Mouse (Mus musculus) left cerebral cortex, adult 8-10 months (tissue): ENCODE data around the gene Tbx2. TPM values are rescaled to one million over a fixed set of nuclear protein-coding genes. Genes with fewer than 3 reads are reported as not detected.

Source experiments
- DNase-seq, 2 experiments: peaks; one replicate each; pipeline ENCODE4 v3.0.0; 2022; ENCODE audit warnings: low spot score in 2 of 2
- total RNA-seq, 4 experiments: library from RNA; stranded (reverse); gene quantifications; 2 replicates each; pipeline ENCODE4 v1.2.4; 2022

Tbx2 gene
- total RNA-seq, 4 experiments from 2014 or later: 1.8 to 2.3 (median 2.0) TPM

DNA sequence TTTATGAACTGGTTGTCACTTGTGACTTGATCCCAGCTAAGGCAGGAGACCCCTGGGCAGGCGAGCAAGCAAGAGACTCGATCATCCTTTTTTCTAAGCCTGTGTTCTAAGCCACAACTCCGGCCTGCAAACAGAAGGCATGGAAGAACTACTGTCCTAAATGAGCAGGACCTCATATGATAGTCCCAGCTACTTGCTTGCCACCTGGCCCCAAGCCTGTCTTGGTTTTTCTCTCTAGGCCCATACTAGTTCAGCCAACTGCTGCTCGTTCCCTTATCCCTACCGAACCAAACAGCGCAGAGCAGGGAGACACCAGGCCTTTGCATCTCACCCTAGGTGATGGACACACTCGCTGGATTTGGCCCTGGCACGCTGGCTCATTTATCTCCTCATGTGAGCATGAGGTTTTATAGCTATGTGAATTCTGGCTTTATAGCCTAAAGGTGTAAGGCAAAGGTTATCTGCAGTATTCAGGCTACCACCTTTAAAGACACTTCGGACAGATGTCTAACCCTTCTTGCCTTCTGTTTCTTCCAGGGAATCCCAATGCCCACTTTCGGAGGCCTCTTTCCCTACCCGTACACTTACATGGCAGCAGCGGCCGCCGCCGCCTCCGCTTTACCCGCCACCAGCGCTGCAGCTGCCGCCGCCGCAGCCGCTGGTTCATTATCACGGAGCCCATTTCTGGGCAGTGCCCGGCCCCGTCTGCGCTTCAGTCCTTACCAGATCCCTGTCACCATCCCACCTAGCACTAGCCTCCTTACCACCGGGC, 7.9 kb downstream of the Tbx2 start:
- no peak for DNase-seq

DNA sequence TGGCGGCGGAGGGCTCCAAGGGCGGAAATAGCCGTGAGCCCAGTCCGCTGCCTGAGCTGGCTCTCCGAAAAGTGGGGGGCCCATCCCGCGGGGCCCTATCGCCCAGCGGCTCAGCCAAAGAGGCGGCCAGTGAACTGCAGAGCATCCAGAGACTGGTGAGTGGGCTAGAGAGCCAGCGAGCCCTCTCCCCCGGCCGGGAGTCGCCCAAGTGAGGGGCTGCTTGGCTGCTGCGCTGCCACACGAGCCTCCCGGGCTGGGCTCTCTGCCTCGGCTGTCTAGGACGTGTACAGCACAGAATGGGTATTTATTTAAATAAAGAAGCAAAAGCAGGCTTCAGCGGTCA, 8.4 kb downstream of the Tbx2 start:
- DNase-seq: no peak

DNA sequence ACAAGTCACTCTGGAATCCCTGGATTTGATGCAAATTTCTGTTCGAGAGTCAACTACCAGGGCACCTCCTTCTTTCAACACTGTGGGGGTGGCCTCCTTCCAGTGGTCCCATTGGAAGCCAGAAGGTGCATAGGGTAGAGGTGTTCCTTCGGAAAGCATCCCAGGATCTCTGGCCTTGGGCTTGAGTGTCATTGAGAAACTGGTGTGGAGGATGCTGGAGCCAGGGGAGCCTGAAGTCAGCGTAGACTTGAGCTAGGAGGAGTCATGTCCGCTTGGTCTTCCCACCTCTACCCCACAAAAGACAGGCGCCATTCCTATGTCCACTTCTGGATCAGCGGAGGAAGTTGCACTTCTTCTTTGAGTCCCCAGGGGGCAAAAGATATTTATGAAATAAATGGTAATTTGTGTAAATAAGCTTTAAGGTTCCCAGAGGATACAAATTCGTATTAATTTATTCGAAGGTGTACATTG, 8.9 kb downstream of the Tbx2 start:
- DNase-seq: no peak

DNA sequence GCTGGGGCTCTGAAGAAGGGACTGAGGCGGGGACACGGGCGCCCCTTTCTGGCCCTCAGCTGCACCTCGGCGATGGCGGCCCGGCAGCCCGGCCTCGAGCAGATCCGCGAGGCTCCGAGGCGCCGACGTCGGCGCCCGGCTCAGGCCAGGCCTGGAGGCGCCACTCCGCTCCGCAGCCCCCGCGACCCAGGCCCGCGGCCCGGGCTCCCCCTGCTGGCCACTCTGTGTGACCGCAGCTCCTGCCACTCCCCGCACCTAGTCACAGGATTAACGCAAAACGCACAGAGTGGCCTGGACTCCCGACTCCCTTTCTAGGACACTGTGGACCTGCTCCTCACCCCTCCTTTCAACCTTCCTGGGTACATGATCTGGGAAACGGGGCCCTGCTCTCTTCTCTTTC, 9.6 kb downstream of the Tbx2 start:
- no peak for DNase-seq

DNA sequence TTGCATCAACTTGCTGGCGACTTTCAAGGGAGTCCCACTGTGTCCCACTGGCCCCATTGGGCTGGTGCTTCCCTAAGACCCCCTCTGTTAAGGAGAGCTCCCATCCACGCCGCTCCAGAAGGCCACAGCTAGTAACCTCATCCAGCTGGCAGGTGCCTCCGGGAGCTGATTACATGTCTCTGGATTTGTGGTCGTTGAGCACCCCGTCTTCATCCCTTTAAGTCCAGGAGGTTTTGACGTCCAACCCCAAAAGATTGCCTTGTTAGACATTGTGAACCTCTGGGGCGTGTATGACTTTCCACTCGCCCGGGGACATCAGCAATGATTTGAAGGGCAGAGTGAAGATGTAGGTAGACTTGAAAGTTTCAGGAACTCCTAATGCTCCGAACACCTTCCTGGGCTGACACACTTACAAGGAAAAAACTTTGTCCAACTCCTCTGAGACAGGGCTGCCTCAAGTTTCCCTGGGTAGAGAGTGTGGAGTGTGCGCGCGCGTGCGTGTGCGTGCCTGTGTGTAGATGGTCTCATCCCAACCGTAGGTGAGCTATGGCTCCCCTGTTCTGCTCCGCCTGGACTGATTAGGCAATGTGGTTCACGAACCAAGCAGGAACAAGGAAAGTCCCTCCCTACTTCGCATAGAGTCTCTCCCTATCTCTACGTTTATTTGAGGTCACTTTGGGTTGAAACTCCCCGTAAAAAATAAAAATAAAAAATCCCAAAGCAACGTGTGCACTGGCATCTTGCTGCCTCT, 10.4 kb downstream of the Tbx2 start:
- DNase-seq: no peak

DNA sequence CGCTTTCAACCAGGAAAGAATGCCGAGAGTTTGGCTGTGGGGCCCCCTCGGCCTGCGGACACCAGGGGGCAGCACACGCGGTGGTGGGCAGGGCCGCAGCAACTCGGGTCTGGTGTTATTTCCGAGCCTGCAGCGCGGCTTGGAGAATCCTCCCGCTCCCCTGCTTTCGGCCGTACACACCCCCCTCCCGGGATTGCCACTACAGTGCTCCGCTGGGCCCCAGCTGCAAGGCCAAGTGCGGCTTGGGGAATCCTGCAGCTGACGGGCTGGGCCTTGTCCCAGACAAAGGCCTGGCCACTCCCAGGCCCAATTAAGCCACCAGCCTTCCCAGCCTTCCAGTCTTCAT, 11.0 kb downstream of the Tbx2 start:
- DNase-seq: no peak

DNA sequence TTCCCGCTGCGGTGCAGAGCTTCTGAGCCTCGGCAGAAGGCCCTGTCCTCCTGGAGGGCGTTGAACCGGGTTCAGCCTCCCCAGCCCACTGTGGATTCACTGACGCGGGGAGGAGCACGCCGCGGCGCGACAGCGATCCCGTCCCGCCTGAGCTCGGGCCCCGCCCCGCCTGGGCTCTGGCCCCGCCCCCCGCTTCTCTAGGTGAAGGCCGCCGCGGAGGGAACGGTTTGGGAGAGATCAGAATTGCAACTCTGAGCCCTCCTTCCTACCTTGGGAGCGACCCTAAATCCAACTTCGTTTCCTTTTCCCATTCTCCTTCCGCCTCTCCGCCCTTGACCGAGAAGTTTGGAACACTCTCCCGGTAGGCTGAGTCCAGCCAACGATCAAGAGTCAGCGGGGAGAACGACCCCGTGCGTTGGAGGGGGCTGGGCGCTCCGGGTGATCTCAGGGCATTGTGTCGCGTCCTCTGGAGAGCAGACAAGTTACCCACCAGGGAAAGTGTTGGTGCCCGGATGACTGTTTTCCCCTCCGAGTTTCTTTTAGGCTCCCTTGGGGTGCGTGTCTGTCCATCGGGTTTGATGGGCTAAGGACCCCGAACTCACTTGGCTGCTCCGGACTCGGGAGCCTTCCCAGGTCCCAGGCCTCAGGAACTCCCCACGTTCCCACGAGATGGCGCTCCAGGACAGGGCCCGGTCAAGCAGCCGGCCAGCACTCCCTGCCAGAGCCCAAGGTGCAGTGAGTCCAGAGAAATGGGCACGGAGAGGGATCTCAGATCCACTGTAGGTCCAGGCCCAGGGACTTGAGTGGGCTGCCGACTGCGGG, 12.0 kb downstream of the Tbx2 start:
- DNase-seq: no peak

DNA sequence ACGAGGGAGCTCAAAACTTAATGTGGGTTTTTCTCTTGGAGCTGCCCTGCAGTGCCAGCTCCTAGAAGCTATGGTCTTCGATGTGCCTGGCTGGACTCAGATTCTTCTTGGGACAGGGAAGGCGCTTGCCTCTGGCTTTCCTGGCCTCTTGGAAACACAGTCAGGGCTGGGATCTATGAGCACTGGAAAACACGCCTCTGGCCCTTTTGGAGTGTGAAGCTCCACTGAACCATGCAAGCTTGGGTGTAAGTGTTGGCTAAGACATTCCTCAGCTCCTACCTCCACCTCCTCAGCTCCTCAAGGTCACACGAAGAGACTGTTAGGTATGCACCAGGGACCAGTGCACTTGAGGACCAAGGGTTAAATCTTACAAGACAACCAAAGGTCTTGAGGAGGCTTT, 12.6 kb downstream of the Tbx2 start:
- no peak for DNase-seq

DNA sequence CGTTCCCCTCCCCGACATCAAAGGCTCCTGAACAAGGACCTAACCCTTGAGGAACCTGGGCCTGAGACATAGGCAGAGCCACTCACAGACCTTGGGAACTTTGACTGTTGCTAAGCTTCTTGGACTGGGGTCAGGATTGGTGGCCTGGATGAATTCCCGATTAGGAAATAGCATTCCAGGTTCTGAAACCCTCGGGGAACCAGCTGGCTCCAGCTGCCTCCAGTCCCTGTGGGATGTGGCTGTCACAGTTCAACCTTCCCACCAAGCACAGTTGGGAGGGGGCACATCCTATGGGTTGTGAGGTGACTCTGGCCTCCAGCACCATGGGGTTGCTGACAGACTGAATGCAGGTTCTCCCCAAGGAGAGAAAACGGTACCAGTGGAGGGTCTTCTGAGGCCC, 13.6 kb downstream of the Tbx2 start:
- DNase-seq: no peak

DNA sequence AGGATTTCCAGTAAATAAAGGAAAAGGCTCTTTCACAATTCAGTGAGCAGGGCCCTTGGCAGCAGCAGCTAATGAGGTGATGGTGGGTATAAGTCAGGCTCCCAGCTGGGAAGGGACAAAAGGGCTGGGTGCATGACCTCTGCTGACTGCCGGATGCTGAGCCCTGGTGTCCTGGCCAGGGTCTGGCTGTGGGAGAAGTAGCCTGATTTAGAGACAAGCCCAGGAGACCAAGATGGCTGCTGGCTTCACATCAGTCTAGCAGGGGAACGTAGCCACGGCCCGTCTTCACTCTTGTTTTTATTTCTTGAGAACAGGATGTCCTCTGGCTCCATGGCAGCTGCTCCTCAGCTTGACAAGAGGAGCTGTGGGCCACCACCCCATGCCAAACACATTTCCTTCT, 14.2 kb downstream of the Tbx2 start:
- DNase-seq: no peak

DNA sequence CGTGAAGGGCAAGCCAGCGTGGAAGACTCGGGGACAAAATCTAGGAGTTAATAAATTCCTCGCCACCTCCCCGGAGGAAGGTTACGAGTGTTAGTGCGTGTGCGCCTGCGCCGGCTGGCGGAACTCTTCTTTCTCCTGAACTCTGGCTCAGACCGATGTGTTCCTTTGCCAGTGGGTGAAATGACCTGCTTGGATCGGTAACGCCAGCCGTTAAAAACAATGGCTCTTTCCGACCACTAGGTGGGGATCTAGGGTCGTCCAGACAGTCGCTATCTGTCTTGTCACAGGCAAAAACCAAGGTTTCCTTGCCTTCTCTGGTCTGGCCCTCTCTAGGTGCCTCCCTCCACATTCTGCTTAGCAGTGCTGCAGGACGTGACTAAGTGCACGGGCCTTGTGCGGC, 16.7 kb downstream of the Tbx2 start:
- DNase-seq: no peak

DNA sequence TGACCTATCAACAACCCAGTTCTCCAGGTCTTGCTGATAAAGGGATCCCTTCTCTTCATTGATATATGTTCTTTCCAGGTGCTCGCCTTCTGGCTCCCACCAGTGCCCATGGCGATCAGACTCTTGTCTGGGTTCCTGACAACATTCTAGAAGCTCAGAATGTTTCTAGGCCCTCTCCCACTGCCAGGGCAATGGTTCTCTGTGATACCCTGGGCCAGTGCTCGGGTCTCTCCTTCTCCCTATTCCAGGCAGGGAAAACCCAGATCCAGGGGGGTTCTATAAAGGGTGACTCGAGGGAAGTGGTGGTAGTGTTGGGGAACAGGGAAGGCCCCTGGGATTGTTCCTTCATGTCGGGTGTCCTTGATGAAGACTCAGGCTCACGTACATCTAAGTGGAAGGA, 17.9 kb downstream of the Tbx2 start, which contains the start of gene Gm11444:
Gene Gm11444, minus strand, starts transcription at position 101 of the 400 bp plus-strand sequence.
- no peak for DNase-seq

DNA sequence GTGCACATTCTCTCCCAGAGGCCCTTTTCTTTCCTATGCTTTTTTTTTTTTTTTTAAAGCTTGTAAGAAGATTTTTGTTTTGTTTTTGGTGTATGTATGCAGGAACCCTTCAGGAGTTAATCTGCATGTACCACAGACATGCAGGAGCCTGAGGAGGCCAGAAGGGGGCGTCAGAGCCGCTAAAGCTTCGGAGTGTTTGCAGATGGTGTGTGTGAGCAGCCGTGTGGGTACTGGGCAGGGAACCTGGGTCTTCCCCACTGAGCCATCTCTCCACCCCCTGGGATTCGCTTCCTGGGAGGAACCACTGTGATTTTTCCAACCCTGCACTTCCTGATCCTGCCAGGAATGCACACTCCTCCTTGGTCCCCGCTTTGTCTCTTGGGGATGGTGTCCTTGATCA, 18.4 kb downstream of the Tbx2 start:
- no peak for DNase-seq

DNA sequence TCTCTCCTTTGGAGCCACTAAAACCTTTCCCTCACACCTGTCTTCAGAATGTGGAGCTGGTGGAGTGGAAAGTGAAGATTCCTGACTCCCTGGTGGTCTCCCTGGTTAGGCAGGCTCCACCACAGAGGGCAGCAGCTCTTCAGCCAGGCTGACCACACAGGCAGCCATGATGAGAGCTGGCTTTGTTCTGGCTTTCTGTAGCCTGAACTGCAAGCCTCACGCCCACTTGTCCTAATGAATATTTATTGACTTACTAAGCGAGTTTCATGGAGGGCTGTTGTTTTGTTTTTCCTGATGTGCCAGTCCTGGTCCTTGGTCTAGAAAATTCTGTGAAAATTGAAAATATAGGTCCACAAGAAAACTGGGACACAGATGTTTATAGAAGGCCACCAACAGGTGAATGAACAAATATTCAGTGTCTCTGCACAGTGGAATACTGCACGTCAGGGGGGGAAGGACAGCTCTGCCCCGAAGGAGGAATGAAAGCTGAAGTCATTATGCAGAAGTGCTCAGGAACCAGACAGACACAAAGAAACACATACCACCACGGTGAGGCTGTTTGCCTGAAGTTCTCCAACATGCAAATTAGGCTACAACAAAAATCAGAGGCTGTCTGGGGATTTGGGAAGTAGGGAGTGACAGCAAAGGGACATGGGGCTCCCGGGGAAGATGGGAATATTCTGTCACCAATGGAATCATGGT, 25.8 kb downstream of the Tbx2 start:
- DNase-seq: no peak

DNA sequence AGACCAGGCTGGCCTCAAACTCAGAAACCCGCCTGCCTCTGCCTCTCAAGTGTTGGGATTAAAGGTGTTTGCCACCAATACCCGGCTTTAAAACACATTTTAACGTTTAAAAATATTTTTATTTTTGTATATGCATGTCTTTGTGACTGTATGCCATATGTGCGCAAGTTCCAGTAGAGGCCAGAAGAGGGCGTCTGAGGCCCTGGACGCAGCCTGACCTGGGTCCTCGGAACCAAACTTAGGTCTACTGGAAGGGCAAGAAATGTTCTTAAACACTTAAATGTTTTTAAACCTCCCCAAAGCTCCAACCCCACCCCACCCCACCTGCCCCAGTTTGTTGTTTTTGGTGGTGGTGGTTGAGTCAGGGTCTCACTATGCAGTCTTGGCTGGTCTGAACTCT, 32.0 kb downstream of the Tbx2 start:
- no peak for DNase-seq

DNA sequence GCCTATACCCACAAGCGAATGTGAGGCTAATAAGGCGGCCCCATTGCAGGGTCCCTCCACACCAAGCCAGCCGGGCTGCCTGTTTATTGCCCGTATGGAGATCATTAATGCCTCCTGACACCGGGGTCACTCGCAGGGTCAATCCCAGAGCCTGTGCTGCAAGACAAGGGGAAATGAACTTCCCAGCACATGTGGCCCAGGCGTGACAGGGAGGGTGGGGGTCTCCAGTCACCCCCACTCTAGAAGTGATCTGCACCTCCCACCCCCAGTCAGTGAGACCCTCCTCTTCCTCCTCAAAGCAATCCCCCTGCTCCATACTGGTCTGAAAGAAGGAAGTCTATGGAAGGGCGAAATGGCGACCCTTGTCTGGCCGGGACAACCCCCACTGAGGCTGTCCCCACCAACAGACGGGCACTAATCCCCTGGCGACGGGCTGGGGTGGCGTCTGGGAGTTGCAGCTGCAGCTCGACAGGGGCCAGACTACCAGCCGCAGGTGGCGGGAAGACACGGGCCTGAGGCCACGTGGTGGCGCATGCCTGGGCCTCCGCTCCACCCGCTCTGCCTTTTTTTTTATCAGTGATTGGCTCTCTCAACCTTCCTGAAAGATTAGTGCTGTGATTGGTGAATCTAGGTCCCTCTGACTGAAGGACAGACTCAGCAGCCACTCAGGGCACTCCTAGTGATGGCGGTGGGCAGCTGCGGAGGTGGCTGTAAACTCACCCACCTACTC, 43.9 kb downstream of the Tbx2 start:
- no peak for DNase-seq

DNA sequence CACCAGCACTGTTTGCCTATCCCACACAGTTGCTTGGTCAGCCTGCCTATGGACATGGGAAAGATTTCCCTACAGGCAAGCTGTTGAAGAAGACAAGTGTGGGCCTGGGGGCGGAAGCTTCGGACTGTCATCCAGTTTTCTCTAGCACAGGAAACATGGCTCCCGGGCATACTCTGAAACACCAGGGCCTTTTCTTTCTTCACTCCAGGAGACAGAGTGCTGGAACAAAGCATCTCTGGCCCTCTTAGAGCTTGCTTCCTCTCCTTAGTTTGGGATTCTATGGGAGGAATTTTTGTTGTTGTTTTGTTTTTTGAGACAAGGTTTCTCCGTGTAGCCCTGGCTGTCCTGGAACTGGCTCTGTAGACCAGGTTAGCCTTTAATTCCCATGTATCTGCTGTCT, 52.1 kb downstream of the Tbx2 start:
- no peak for DNase-seq

DNA sequence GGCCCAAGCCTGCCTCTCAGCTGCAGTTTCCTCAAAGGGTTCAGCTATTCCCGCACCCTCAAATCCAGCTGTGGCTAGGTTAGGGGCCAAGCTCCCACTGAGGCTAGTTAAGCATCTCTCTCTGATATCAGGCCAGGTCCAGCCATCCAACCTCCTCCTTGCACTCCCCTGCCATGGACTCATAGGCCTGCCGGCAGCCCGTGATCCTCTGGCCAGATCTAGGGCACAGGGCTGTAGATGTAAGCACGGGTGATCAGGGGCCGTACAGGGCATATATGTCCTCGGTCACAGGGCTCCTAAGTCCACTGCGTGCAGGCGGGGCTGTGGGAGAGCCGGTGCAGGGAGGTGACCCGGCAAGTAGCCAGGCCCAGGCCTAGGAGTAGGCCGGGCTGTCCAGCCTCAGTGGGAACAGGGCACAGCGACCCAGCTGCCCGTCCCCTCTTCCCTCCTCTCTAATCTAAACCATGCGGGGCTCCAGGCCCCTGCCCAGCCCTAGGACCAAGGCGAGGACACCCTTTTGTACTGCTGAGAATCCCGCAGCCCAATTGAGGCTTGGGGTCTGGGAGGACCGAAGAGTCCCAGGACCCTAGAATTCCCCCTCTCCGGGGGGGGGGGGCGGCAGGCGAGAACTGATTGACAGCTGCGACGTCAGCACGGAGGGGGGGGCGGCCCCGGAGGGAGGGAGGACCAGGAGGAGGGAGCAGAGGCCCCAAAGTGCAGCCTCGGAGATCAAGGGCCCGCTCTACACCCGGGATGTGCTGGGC, 53.5 kb downstream of the Tbx2 start, which contains the start of gene Tbx4:
Gene Tbx4, plus strand, starts transcription at position 758 of the 764 bp plus-strand sequence.
- DNase-seq: no peak

DNA sequence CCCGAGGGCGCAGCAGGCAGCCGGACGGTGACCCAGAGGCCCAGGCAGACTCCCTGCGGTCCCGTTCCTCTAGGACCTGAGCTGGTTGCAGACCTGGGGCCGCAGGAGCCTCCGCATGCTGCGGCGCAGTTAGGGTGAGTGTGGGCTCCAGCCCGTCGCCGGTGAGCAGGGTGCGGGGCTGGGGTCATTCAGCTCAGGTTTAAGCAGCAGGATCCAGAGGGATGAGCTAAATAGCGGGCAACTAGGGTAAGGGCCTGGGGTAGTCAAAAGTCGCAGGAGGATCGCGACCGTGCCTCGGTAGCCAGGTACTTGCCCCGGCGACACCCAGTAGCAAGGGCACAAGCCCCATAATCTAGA, 54.1 kb downstream of the Tbx2 start:
- DNase-seq: no peak

DNA sequence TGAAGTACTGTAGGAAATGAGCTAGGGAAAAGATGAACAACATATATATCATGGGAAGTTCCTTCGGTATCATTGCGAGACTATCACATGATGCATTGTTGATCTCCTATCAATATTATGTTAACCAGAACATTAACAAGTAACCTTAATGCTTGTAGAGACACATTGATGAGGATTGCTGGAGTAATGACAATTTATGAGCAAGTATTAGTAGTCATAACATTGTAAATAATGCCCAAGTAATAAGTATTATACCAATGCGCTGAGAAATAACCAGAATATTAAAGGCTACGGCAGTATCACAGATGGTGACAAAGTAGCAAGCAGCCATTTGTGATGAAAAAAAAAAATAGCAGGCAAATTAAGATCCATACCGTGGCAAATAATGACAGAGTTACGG, 54.9 kb downstream of the Tbx2 start:
- no peak for DNase-seq
